Mouse (Mus musculus): ENCODE data around the gene E2f8.

The E2f8 gene

DNA sequence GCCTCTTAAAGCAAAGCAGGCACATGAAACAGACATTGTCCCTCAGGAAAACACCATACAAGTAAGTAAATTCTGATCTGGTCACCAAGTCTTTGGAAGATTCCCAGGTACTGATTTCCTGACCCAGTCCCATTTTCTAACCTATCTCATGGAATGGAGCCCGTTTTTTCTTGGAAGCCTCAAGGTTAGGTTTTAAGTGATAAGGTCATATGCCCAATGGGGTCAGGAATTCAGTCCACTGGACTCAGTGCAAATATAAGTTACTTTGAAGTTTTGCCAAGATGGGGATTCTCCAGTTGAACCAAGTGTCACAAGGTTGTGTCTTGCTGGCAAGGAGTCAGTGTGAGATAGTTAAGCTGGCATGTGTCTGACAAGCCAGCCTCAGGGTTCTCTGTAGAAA, 56.7 kb downstream of the E2f8 start:
- DNase-seq (ENCODE audit: extremely low read depth, low read depth, low spot score), result no peak

DNA sequence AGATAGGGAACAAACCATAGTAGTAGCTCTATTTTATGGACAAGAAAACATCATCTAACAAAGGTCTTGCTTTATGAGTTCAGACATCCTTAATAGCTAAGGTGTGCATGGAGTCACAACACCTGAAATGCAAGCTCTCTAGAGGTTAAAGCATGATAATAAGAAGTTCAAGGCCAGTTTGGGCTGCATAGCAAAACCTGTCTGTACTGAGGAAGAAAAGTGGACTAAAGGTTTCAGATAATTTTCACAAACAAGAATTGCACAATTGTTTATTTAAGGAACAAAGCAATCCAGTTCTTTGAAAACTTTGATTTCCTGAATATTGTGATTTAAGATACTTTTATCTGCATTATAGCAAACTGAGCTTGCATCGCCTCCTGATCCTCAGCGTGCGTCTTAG, 57.8 kb downstream of the E2f8 start:
- DNase-seq (ENCODE audit: extremely low read depth, low read depth, low spot score), result no peak

DNA sequence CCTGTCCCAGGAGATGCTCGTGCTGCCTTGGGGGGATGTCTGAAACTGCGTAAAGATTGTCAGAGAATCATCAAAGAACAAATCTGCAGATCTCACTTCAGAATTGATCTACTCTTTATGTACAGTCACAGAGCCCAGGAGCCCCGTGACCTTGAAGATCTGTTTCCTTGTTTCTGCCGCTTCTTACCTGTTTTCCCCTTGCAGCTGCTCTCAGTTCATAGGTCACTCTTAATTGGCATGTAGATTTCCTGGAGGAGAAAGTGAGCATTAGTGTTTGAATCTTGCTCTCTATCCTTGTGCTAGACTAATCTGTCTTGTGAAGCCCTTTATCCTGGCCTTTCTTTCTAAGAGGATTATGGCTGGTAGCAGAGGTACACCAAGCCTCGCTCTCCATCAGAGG, 59.7 kb downstream of the E2f8 start:
- DNase-seq (ENCODE audit: extremely low read depth, low read depth, low spot score), result no peak
